Mouse (Mus musculus) neural tube, embryonic 12.5 days (tissue): ENCODE measurements around the gene Erich3. TPM values are rescaled to one million over a fixed set of nuclear protein-coding genes. Genes with fewer than 3 reads are reported as not detected.

Source experiments
- ATAC-seq: fragments of 200-750 bp; cut with Nextera tagmentation; 2 replicates; pipeline ENCODE4 v1.8.0; 2017; ENCODE audit warnings: low read depth, mild to moderate bottlenecking, moderate TSS enrichment, moderate library complexity; ENCODE audit not compliant: low FRiP score
- H3K27ac ChIP-seq: fragments of 300-500 bp; sonication (generic); 2 replicates; pipeline ENCODE4 v1.5.1; 2016
- H3K27me3 ChIP-seq: fragments of 300-500 bp; sonication (generic); replicated peaks from 2 replicates; pipeline ENCODE4 v1.6.1; 2016; ENCODE audit warnings: mild to moderate bottlenecking
- H3K36me3 ChIP-seq: fragments of 300-500 bp; sonication (generic); 2 replicates; pipeline ENCODE4 v1.6.1; 2016; ENCODE audit warnings: mild to moderate bottlenecking
- H3K4me1 ChIP-seq: fragments of 300-500 bp; sonication (generic); 2 replicates; pipeline ENCODE4 v1.6.1; 2016
- H3K4me2 ChIP-seq: fragments of 300-500 bp; sonication (generic); replicated peaks from 2 replicates; pipeline ENCODE4 v1.6.1; 2016; ENCODE audit warnings: mild to moderate bottlenecking
- H3K4me3 ChIP-seq: fragments of 300-500 bp; sonication (generic); 2 replicates; pipeline ENCODE4 v1.5.1; 2016
- H3K9ac ChIP-seq: fragments of 300-500 bp; sonication (generic); 2 replicates; pipeline ENCODE4 v1.6.1; 2016; ENCODE audit warnings: mild to moderate bottlenecking
- H3K9me3 ChIP-seq: fragments of 300-500 bp; sonication (generic); 2 replicates; pipeline ENCODE4 v1.6.1; 2016; ENCODE audit warnings: mild to moderate bottlenecking
- WGBS: fragments of 180-500 bp; shearing (Covaris S2); methylation state at CpG from one replicate; pipeline ENCODE4 v1.1.7; 2016; 5-methylcytosine and 5-hydroxymethylcytosine counted together
- polyA plus RNA-seq: library from polyadenylated mRNA; unstranded; fragments of >200 nt; fragmentation: Nextera tagmentation; extraction: Ambion mirVana; gene quantifications from 2 replicates; pipeline ENCODE4 v1.2.1, GENCODE M21; 2016

The Erich3 gene
- polyA plus RNA-seq, 1 experiment from 2014 or later, result 1.4 TPM

- 0 out of 2 replicates have a peak overlapping the region, but pooled peaks have one; percentile 8 for H3K9ac ChIP-seq
- H3K4me2 ChIP-seq, result peak overlapping the region; percentile 49
- peaks cover 5% of the 10 kb centered on the region for H3K4me1 ChIP-seq
- peak; percentile 63 for ATAC-seq
- H3K27me3 ChIP-seq, result no peaks in the 10 kb centered on the region
- 38% methylated on average over 19 of the region's 19 CpGs for WGBS
- H3K27ac ChIP-seq, result no peak overlapping the region
- H3K36me3 ChIP-seq, result no peaks in the 10 kb centered on the region
- no peak overlapping the region for H3K4me3 ChIP-seq
- H3K9me3 ChIP-seq, result no peaks in the 10 kb centered on the region
These were observed 153.4 kb downstream of the Erich3 start for GRCm38 (mm10) chr3:154816801-154817625.

Other genes starting within 250 kb of the Erich3 start
- 11.7 and 13.6 TPM in 2 replicates for gene Cryz, start 67.1 kb upstream of the Erich3 start, polyA plus RNA-seq
- 15.8 and 17.9 TPM in 2 replicates for gene Tyw3, start 66.8 kb upstream of the Erich3 start, polyA plus RNA-seq